Mouse (Mus musculus): ENCODE measurements at regions not wholly inside any gene's neighbourhood (a gene's known extent, or its start where the extent isn't known, plus 50 kb on each side); places are given as distances from the start of the nearest gene placed in this dataset.

- TF ChIP-seq NELFE (IDR thresholded peaks at IDR 0.05; ENCODE audit: low read depth, low read length) (no peak), ZNF384 (IDR thresholded peaks at IDR 0.05; ENCODE audit: low read depth, low read length) (no peak)
Observed at GRCm38 (mm10) chr17:7461164-7461563, 75.9 kb upstream of the Unc93a2 start (continued).

- no peak overlapping the region for H3K9ac ChIP-seq (ENCODE audit: control insufficient read depth, low read depth, low read length, poor library complexity, severe bottlenecking)
- H3K36me3 ChIP-seq (ENCODE audit: control insufficient read depth in 1 of 2, insufficient read depth in 2 of 2, low read length in 2 of 2) = no peaks in the 10 kb centered on the region
- no peak overlapping the region for H3K4me3 ChIP-seq (ENCODE audit: control insufficient read depth in 1 of 2, insufficient read depth in 1 of 2, low read depth in 2 of 2, low read length in 2 of 2)
Observed at GRCm38 (mm10) chr17:7456939-7457338, 71.7 kb upstream of the Unc93a2 start.

GRCm38 (mm10) chr17:7443822-7444221 is 58.6 kb upstream of the Unc93a2 start:
- no peaks in the 10 kb centered on the region; a peak in 1 of 4 replicates for H3K27me3 ChIP-seq (ENCODE audit: control insufficient read depth in 1 of 2, insufficient read depth in 2 of 2, low read length in 2 of 2)
- H3K9ac ChIP-seq (ENCODE audit: control insufficient read depth, low read depth, low read length, poor library complexity, severe bottlenecking) = no peak overlapping the region
- H3K9me3 ChIP-seq (replicated peaks; ENCODE audit: insufficient read depth, low read length) = no peaks in the 10 kb centered on the region
- no peaks in the 10 kb centered on the region for H3K4me1 ChIP-seq (ENCODE audit: control insufficient read depth in 1 of 2, insufficient read depth in 2 of 2, low read length in 2 of 2)
- H3K4me3 ChIP-seq (ENCODE audit: control insufficient read depth in 1 of 2, insufficient read depth in 1 of 2, low read depth in 2 of 2, low read length in 2 of 2) = no peak overlapping the region
- TF ChIP-seq CTCF (IDR thresholded peaks at IDR 0.05 in 2 of 3, conservative IDR thresholded peaks at IDR 0.05 in 1 of 3; ENCODE audit: control insufficient read depth in 1 of 3, insufficient read depth in 1 of 3, low read depth in 2 of 3, low read length in 3 of 3, poor library complexity in 1 of 3, severe bottlenecking in 1 of 3) (peak in 2 of 3 experiments; percentile 50 to 58; a peak in 3 of 6 replicates), SIN3A (IDR thresholded peaks at IDR 0.05; ENCODE audit: low read length) (no peak), NRF1 (IDR thresholded peaks at IDR 0.05; ENCODE audit: insufficient read depth, low read depth, low read length, poor library complexity, severe bottlenecking) (no peak), ZC3H11A (IDR thresholded peaks at IDR 0.05; ENCODE audit: low read depth, low read length) (peak; percentile 31; the same call in 1 of the 2 replicates), MAZ (IDR thresholded peaks at IDR 0.05; ENCODE audit: low read depth, low read length) (no peak), RAD21 (IDR thresholded peaks at IDR 0.05; ENCODE audit: low read depth, low read length) (peak; percentile 55), TBP (IDR thresholded peaks at IDR 0.05; ENCODE audit: low read depth, low read length) (no peak), UBTF (IDR thresholded peaks at IDR 0.05; ENCODE audit: borderline replicate concordance, insufficient read depth, low read depth, low read length) (no peak), ZNF384 (IDR thresholded peaks at IDR 0.05; ENCODE audit: low read depth, low read length) (no peak), NELFE (IDR thresholded peaks at IDR 0.05; ENCODE audit: low read depth, low read length) (no peak), JUND (IDR thresholded peaks at IDR 0.05; ENCODE audit: low read depth, low read length) (no peak), POLR2A (IDR thresholded peaks at IDR 0.05; ENCODE audit: control insufficient read depth in 1 of 2, insufficient read depth in 1 of 2, low read depth in 1 of 2, low read length in 2 of 2, poor library complexity in 1 of 2) (no peak), ETS1 (IDR thresholded peaks at IDR 0.05; ENCODE audit: low read depth, low read length) (no peak), ZMIZ1 (IDR thresholded peaks at IDR 0.05; ENCODE audit: low read depth, low read length) (no peak), CHD1 (IDR thresholded peaks at IDR 0.05; ENCODE audit: low read depth, low read length) (no peak), GABPA (IDR thresholded peaks at IDR 0.05; ENCODE audit: low read depth, low read length) (no peak), SMC3 (IDR thresholded peaks at IDR 0.05; ENCODE audit: low read depth, low read length) (peak; percentile 49), MAFK (IDR thresholded peaks at IDR 0.05; ENCODE audit: borderline replicate concordance, low read depth, low read length) (no peak), ZKSCAN1 (IDR thresholded peaks at IDR 0.05; ENCODE audit: low read depth, low read length) (no peak), BHLHE40 (IDR thresholded peaks at IDR 0.05; ENCODE audit: borderline replicate concordance, low read depth, low read length) (no peak), E2F4 (IDR thresholded peaks at IDR 0.05; ENCODE audit: borderline replicate concordance, low read depth, low read length) (no peak), CHD2 (IDR thresholded peaks at IDR 0.05; ENCODE audit: low read length) (no peak), RCOR1 (IDR thresholded peaks at IDR 0.05; ENCODE audit: low read depth, low read length) (no peak), MEF2A (IDR thresholded peaks at IDR 0.05; ENCODE audit: extremely low read depth, insufficient replicate concordance, low read depth, low read length, poor library complexity, severe bottlenecking) (no peak)
- peak; percentile 40 for DNase-seq (ENCODE audit: low read depth, low spot score)
- H3K27ac ChIP-seq (ENCODE audit: control insufficient read depth, low read depth, low read length) = no peak overlapping the region
- H3K36me3 ChIP-seq (ENCODE audit: control insufficient read depth in 1 of 2, insufficient read depth in 2 of 2, low read length in 2 of 2) = no peaks in the 10 kb centered on the region
- H3K79me2 ChIP-seq (ENCODE audit: control insufficient read depth, insufficient read depth, low read length, poor library complexity) = no peaks in the 10 kb centered on the region

More at GRCm38 (mm10) chr17:7456939-7457338, 71.7 kb upstream of the Unc93a2 start:
- TF ChIP-seq TBP (IDR thresholded peaks at IDR 0.05; ENCODE audit: low read depth, low read length) = no peak
- no peak for TF ChIP-seq POLR2A (IDR thresholded peaks at IDR 0.05; ENCODE audit: control insufficient read depth in 1 of 2, insufficient read depth in 1 of 2, low read depth in 1 of 2, low read length in 2 of 2, poor library complexity in 1 of 2)
- TF ChIP-seq ELF1 (IDR thresholded peaks at IDR 0.05; ENCODE audit: low read depth, low read length) = no peak
- TF ChIP-seq MYC (IDR thresholded peaks at IDR 0.05; ENCODE audit: low read depth, low read length) = no peak
- no peak for TF ChIP-seq ZMIZ1 (IDR thresholded peaks at IDR 0.05; ENCODE audit: low read depth, low read length)
- TF ChIP-seq POLR2AphosphoS5 (IDR thresholded peaks at IDR 0.05; ENCODE audit: borderline replicate concordance, low read depth, low read length) = no peak
- no peak for TF ChIP-seq BHLHE40 (IDR thresholded peaks at IDR 0.05; ENCODE audit: borderline replicate concordance, low read depth, low read length)
- TF ChIP-seq GATA1 (IDR thresholded peaks at IDR 0.05; ENCODE audit: low read depth, low read length) = no peak
- TF ChIP-seq KAT2A (conservative IDR thresholded peaks at IDR 0.05; ENCODE audit: low read depth, low read length) = no peak
- TF ChIP-seq MAZ (IDR thresholded peaks at IDR 0.05; ENCODE audit: low read depth, low read length) = no peak
- TF ChIP-seq CHD2 (IDR thresholded peaks at IDR 0.05; ENCODE audit: low read length) = no peak
- TF ChIP-seq RAD21 (IDR thresholded peaks at IDR 0.05; ENCODE audit: low read depth, low read length) = no peak
- TF ChIP-seq ZNF384 (IDR thresholded peaks at IDR 0.05; ENCODE audit: low read depth, low read length) = no peak
- TF ChIP-seq NELFE (IDR thresholded peaks at IDR 0.05; ENCODE audit: low read depth, low read length) = no peak
- no peak for TF ChIP-seq MXI1 (IDR thresholded peaks at IDR 0.05; ENCODE audit: low read depth, low read length)
- no peak for TF ChIP-seq USF1 (IDR thresholded peaks at IDR 0.05; ENCODE audit: low read depth, low read length)
- TF ChIP-seq ZKSCAN1 (IDR thresholded peaks at IDR 0.05; ENCODE audit: low read depth, low read length) = no peak
- no peak for TF ChIP-seq MAX (IDR thresholded peaks at IDR 0.05; ENCODE audit: low read length)
- no peak for DNase-seq (ENCODE audit: low read depth, low spot score)
- Histone ChIP-seq H3K4me1 (ENCODE audit: control insufficient read depth in 1 of 2, insufficient read depth in 2 of 2, low read length in 2 of 2) (no peaks in the 10 kb centered on the region), H3K27ac (ENCODE audit: control insufficient read depth, low read depth, low read length) (no peak overlapping the region), H3K27me3 (ENCODE audit: control insufficient read depth in 1 of 2, insufficient read depth in 2 of 2, low read length in 2 of 2) (no peaks in the 10 kb centered on the region; a peak in 1 of 4 replicates), H3K79me2 (ENCODE audit: control insufficient read depth, insufficient read depth, low read length, poor library complexity) (no peaks in the 10 kb centered on the region), H3K9me3 (replicated peaks; ENCODE audit: insufficient read depth, low read length) (no peaks in the 10 kb centered on the region)
